Mouse (Mus musculus): ENCODE results near the gene Eef1akmt2. TPM values are rescaled to one million over a fixed set of nuclear protein-coding genes. Genes with fewer than 3 reads are reported as not detected.

The Eef1akmt2 gene
- polyA plus RNA-seq, 1 experiment from 2014 or later: 84.6 TPM

DNA sequence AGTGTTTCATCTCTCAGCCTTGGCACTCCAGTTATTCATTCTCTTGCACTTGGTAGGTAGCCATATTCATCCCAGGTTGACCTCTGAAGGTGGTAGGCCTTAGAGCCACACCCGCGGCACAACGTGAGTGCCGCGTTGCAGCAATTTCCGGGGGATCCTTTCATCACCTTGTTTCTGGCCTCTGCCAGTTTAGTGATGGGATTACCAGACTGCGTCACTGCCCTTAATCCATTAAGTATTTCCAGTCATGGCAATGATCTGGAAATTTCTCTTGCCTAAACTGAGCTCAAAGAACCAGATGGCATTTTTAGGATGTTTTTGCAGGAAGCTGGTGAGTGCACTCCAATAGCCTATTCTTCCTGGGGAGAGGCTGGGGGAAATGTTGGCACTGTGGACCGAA, 37.2 kb upstream of the Eef1akmt2 start:
- Histone ChIP-seq H3K9me3 (no peaks in the 10 kb centered on the region), H3K27ac (replicated peaks) (no peak overlapping the region), H3K27me3 (no peaks in the 10 kb centered on the region), H3K36me3 (peaks cover 2% of the 10 kb centered on the region; the same call in 1 of the 2 replicates), H3K4me3 (no peak overlapping the region), H3K9ac (no peak overlapping the region), H3K4me2 (no peak overlapping the region), H3K4me1 (replicated peaks) (no peaks in the 10 kb centered on the region)
- 95% methylated on average over 8 of the region's 8 CpGs for WGBS
- no peak for ATAC-seq (ENCODE audit: low FRiP score, low read depth)

DNA sequence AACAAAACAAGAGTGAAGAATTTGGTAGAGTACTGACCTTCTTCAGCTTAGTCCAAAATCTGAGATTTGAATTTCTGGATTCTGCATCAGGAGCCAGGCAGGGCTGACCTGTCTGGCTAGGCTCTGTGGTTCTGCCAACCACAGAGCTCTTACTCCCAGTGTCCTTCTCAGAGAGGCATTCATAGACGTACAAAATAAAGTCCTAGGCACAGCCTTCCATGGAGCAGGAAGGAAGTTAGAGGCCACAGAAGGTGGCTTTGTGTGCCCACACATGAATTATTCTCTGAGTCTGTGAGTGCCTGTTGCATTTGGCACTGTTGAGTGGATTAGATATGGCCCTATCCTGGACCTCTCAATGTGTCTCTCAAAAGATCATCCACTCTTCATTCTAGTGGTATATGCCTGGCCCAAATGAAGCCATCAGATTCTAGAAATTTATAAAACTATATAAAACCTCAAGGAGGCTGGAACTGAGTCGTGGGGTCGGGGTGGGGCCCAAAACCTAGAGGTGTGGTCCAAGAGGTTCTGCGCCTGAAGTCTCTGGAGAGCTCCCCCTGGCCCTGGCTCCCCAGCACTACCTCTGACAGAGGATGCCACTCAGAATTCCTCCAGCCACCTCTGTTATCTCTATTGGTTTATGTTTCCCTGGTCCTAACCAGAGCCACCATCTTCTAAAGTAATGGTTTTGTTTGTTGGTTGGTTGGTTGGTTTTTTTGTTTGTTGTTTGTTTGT, 36.2 kb upstream of the Eef1akmt2 start:
- 74% methylated on average over 4 of the region's 4 CpGs for WGBS
- H3K27me3 ChIP-seq: no peaks in the 10 kb centered on the region

DNA sequence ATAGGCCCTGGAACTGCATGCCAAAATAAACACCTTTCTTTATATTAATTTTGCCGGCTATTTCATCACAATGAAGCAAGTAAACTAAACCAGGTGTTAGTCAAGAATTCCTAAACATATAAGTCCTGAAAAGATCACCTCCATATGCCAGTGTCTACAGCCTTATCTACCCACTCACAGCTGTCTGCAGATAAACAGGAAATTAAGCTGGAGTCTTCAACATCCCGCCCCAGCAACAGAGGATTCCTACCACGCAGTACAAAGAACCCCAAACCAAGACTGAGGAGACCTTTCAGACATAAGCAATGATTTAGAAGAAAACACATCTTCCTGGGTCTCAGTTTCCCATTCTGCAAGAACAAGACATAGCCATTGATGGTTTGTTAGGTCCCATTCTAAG, 35.6 kb upstream of the Eef1akmt2 start:
- H3K9me3 ChIP-seq: no peaks in the 10 kb centered on the region
- H3K4me1 ChIP-seq (replicated peaks): no peaks in the 10 kb centered on the region
- no peak overlapping the region for H3K4me2 ChIP-seq
- 89% methylated on average over 3 of the region's 3 CpGs for WGBS
- H3K27me3 ChIP-seq: no peaks in the 10 kb centered on the region
- no peak overlapping the region for H3K27ac ChIP-seq (replicated peaks)
- no peak overlapping the region for H3K9ac ChIP-seq
- H3K4me3 ChIP-seq: no peak overlapping the region
- no peak for ATAC-seq (ENCODE audit: low FRiP score, low read depth)
- H3K36me3 ChIP-seq: peaks cover 17% of the 10 kb centered on the region

More for the DNA sequence above, 36.2 kb upstream of the Eef1akmt2 start:
- Histone ChIP-seq H3K4me1 (replicated peaks) (no peaks in the 10 kb centered on the region), H3K4me3 (no peak overlapping the region), H3K4me2 (no peak overlapping the region), H3K36me3 (peaks cover 11% of the 10 kb centered on the region), H3K27ac (replicated peaks) (no peak overlapping the region), H3K9ac (no peak overlapping the region), H3K9me3 (no peaks in the 10 kb centered on the region)
- ATAC-seq (ENCODE audit: low FRiP score, low read depth): no peak

GRCm38 (mm10) chr7:132887019-132887804, 34.7 kb upstream of the Eef1akmt2 start:
- no peak for ATAC-seq (ENCODE audit: low FRiP score, low read depth)
- Histone ChIP-seq H3K4me3 (no peak overlapping the region), H3K27me3 (no peaks in the 10 kb centered on the region), H3K36me3 (peaks cover 26% of the 10 kb centered on the region), H3K9ac (no peak overlapping the region), H3K4me1 (replicated peaks) (no peaks in the 10 kb centered on the region), H3K9me3 (no peaks in the 10 kb centered on the region), H3K27ac (replicated peaks) (no peak overlapping the region), H3K4me2 (no peak overlapping the region)
- 80% methylated on average over 7 of the region's 7 CpGs for WGBS

DNA sequence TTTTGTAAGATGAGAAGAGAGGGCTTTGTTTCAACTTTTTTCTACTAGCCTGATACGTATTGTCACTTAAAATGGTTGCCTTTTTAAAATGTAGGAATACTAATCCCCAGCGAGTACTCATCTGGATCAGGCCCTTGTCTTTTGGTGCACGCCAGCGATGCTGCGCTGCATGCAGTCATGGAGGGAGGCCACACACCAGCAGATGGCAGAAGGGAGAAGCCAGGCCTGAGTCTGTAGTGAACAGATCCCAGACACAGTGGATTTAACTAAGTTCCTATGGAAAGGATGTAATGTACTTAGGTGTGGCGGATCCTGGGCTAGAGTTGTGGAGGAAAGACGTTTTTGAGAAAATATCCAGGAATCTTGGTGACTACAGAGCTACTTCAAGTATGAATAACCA, 31.6 kb upstream of the Eef1akmt2 start:
- H3K4me2 ChIP-seq: no peak overlapping the region
- H3K9ac ChIP-seq: no peak overlapping the region
- H3K4me1 ChIP-seq (replicated peaks): no peaks in the 10 kb centered on the region
- H3K27me3 ChIP-seq: no peaks in the 10 kb centered on the region
- no peaks in the 10 kb centered on the region for H3K9me3 ChIP-seq
- peaks cover 55% of the 10 kb centered on the region for H3K36me3 ChIP-seq
- 92% methylated on average over 7 of the region's 7 CpGs for WGBS
- no peak overlapping the region for H3K4me3 ChIP-seq
- no peak for ATAC-seq (ENCODE audit: low FRiP score, low read depth)
- H3K27ac ChIP-seq (replicated peaks): no peak overlapping the region

GRCm38 (mm10) chr7:132882343-132882742, 29.9 kb upstream of the Eef1akmt2 start:
- Histone ChIP-seq H3K36me3 (peaks cover 70% of the 10 kb centered on the region), H3K27me3 (no peaks in the 10 kb centered on the region), H3K4me3 (no peak overlapping the region), H3K27ac (replicated peaks) (no peak overlapping the region), H3K4me1 (replicated peaks) (no peaks in the 10 kb centered on the region), H3K4me2 (no peak overlapping the region), H3K9ac (no peak overlapping the region), H3K9me3 (no peaks in the 10 kb centered on the region)
- 79% methylated on average over 2 of the region's 2 CpGs for WGBS
- ATAC-seq (ENCODE audit: low FRiP score, low read depth): no peak

- 100% methylated on average over 1 of the region's 1 CpGs for WGBS
- no peaks in the 10 kb centered on the region for H3K9me3 ChIP-seq
- no peaks in the 10 kb centered on the region for H3K27me3 ChIP-seq
- no peak overlapping the region for H3K27ac ChIP-seq (replicated peaks)
- H3K36me3 ChIP-seq: peaks cover 90% of the 10 kb centered on the region
- H3K4me2 ChIP-seq: no peak overlapping the region
- H3K9ac ChIP-seq: no peak overlapping the region
- H3K4me3 ChIP-seq: no peak overlapping the region
- no peaks in the 10 kb centered on the region for H3K4me1 ChIP-seq (replicated peaks)
- ATAC-seq (ENCODE audit: low FRiP score, low read depth): no peak
Measured at GRCm38 (mm10) chr7:132880276-132880675, 27.8 kb upstream of the Eef1akmt2 start.

- 87% methylated on average over 2 of the region's 2 CpGs for WGBS
Measured at GRCm38 (mm10) chr7:132875391-132876086, 23.1 kb upstream of the Eef1akmt2 start.

DNA sequence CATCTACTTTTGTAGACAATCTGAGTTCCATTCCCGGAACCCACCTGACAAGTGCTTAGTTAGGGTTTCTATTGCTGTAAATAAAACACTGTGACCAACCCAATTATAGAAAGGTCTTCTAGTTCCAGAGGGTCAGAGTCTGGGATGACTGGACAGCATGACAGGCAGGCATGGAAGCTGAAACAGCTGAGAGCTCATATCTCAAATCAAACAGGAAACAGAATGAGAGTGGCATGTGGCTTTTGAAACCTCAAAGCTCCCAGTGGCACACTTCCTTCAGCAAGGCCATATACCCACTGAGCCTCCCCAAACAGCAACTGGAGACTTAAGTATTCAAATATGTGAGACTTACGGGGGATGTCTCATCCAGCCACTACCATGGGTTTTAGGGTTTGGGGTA, 20.6 kb upstream of the Eef1akmt2 start:
- Histone ChIP-seq H3K4me2 (no peak overlapping the region), H3K4me1 (replicated peaks) (no peaks in the 10 kb centered on the region), H3K9ac (no peak overlapping the region), H3K9me3 (no peaks in the 10 kb centered on the region), H3K27me3 (no peaks in the 10 kb centered on the region), H3K4me3 (no peak overlapping the region), H3K36me3 (peaks cover 70% of the 10 kb centered on the region), H3K27ac (replicated peaks) (no peak overlapping the region)
- no peak for ATAC-seq (ENCODE audit: low FRiP score, low read depth)
- 97% methylated on average over 2 of the region's 2 CpGs for WGBS

More at GRCm38 (mm10) chr7:132875391-132876086, 23.1 kb upstream of the Eef1akmt2 start:
- Histone ChIP-seq H3K9me3 (no peaks in the 10 kb centered on the region), H3K27me3 (no peaks in the 10 kb centered on the region), H3K9ac (no peak overlapping the region), H3K4me3 (no peak overlapping the region), H3K27ac (replicated peaks) (no peak overlapping the region), H3K4me1 (replicated peaks) (no peaks in the 10 kb centered on the region), H3K4me2 (no peak overlapping the region), H3K36me3 (peaks cover 84% of the 10 kb centered on the region)
- no peak for ATAC-seq (ENCODE audit: low FRiP score, low read depth)

- no peaks in the 10 kb centered on the region for H3K27me3 ChIP-seq
- no peak for ATAC-seq (ENCODE audit: low FRiP score, low read depth)
- no peak overlapping the region for H3K4me3 ChIP-seq
- 95% methylated on average over 9 of the region's 9 CpGs for WGBS
- peaks cover 6% of the 10 kb centered on the region for H3K4me1 ChIP-seq (replicated peaks)
- no peak overlapping the region for H3K4me2 ChIP-seq
- peaks cover 34% of the 10 kb centered on the region for H3K36me3 ChIP-seq
- H3K9me3 ChIP-seq: no peaks in the 10 kb centered on the region
- no peak overlapping the region for H3K9ac ChIP-seq
- H3K27ac ChIP-seq (replicated peaks): no peak overlapping the region
Measured at GRCm38 (mm10) chr7:132866316-132866715, 13.8 kb upstream of the Eef1akmt2 start.

- H3K9ac ChIP-seq: peak within 1 kb of the TSS; percentile 87
- H3K27me3 ChIP-seq: no peaks in the 10 kb centered on the region
- no peaks in the 10 kb centered on the region for H3K9me3 ChIP-seq
- WGBS: under 1% methylated on average over 53 of the region's 53 CpGs
- peak within 1 kb of the TSS; percentile 80 for H3K27ac ChIP-seq (replicated peaks)
- H3K4me1 ChIP-seq (replicated peaks): peaks cover 24% of the 10 kb centered on the region
- H3K4me2 ChIP-seq: peak within 1 kb of the TSS; percentile 79
- peak within 1 kb of the TSS; percentile 74 for H3K4me3 ChIP-seq
- peak; percentile 96 for ATAC-seq (ENCODE audit: low FRiP score, low read depth)
- H3K36me3 ChIP-seq: no peaks in the 10 kb centered on the region
Measured at GRCm38 (mm10) chr7:132859042-132859958, 6.8 kb upstream of the Eef1akmt2 start, which contains the start of gene Abraxas2. Gene Abraxas2 (plus strand): TSS chr7:132859225.
